Mouse (Mus musculus): ENCODE results near the gene Fgfr2.

The Fgfr2 gene

GRCm38 (mm10) chr7:130220627-130221026 lies 2902.5 kb downstream of the Fgfr2 start:
- DNase-seq (ENCODE audit: low read depth, low spot score), result no peak

DNA sequence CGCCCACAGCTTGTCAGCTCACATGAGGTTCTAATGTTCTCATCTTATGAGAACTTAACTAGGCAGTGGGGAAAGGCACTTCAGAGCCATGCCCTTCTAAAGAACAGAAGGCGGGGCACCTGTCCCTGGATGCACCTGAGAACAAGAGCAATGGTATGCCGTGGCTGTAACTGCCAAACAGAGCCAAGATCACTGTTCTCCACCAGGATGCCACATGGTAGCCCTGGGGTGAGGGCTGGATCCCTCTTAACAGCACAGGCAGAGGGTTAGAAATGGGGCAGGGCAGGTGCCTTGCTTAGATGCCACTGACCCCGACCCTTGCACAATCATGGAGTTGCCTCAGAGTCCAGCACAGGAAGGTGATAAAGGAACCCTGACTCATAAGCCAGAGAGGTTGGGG lies 2903.3 kb downstream of the Fgfr2 start:
- DNase-seq (ENCODE audit: low read depth, low spot score), result no peak

DNA sequence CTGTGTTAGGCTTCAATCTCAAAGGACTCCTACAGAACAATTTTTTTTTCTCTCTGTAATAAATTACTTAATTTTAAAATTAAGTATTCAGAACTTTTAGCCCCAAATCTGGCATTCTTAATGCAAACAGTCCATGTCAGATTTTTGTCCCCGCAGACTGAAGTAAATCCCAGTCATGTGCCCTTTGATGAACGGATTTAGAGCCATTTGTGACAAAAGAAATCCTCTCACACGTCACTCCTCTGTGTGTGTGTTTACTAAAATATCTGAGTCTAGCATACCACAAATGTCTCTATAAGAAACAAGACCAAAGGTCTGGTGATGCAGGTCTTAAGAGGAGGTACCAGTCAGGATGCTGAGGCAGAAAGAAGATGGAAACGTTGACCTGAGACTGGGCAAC lies 2906.9 kb downstream of the Fgfr2 start:
- DNase-seq (ENCODE audit: low read depth, low spot score), result no peak

- peak; percentile 60 for DNase-seq (ENCODE audit: low read depth, low spot score)
These were observed 2907.6 kb downstream of the Fgfr2 start for GRCm38 (mm10) chr7:130215348-130216252.

DNA sequence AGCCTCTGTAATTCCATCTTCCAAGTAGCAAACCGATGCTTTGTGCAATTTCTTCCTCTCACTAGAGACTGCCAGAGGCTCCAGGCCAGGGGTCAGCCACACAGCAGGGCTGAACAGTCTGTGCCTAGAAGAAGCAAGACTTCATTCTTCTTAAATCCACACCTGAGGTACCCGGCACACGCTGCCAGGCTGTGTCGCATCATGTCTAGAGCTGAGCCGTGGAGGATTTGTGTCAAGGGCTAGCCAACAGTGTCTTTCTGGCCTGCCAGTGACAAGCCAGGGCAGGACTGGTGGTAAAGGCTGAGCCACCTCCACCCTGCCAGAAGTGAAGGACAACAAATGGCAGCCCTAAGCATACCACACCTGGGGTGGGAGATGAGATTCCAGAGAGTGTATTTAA lies 2910.0 kb downstream of the Fgfr2 start:
- no peak for DNase-seq (ENCODE audit: low read depth, low spot score)

GRCm38 (mm10) chr7:130211411-130211810 lies 2911.7 kb downstream of the Fgfr2 start:
- DNase-seq (ENCODE audit: low read depth, low spot score), result no peak

DNA sequence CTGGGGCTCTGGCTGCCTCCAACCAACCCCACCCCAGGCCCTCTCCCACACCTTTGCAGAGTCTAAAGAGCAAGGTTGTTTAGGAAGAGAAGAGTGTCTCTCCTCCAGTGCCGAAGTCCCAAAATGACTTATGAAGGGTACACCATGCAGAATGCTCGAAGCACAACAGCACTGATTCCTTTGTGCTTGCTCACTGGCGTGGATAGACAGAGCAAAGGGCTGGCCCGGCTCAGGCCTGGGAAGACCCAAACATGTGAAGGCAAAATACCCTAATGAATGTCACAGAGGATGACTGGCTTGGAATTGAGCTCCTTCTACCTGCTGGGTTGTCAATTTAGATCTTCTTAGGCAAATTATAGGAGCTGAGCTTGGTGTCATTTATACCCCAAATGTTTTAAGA lies 2914.5 kb downstream of the Fgfr2 start:
- DNase-seq (ENCODE audit: low read depth, low spot score), result no peak

GRCm38 (mm10) chr7:130206181-130206582 lies 2917.0 kb downstream of the Fgfr2 start:
- no peak for DNase-seq (ENCODE audit: low read depth, low spot score)

GRCm38 (mm10) chr7:130205140-130205539 lies 2918.0 kb downstream of the Fgfr2 start:
- DNase-seq (ENCODE audit: low read depth, low spot score), result no peak

GRCm38 (mm10) chr7:130201020-130201419 lies 2922.1 kb downstream of the Fgfr2 start:
- DNase-seq (ENCODE audit: low read depth, low spot score), result no peak

GRCm38 (mm10) chr7:130199951-130200350 lies 2923.2 kb downstream of the Fgfr2 start:
- DNase-seq (ENCODE audit: low read depth, low spot score), result no peak

GRCm38 (mm10) chr7:130199317-130199716 lies 2923.8 kb downstream of the Fgfr2 start:
- no peak for DNase-seq (ENCODE audit: low read depth, low spot score)

DNA sequence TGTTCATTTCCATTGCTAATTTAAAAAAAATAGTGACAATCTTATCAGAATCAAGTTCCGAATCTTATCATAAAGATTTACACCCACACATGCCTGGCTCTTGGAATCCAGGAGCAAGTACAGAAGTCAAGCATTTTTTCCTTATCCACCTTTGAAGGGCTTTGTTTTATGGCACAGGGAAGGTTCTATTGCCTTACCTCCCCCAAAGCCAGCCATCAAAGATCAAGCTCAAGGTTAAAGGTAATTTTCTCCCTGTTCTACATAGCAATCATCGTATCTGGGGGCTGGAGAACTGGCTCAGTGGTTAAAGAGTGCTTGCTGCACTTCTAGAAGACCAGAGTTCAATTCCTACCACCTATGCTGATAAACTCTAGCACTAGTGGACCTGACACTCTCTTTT lies 2928.1 kb downstream of the Fgfr2 start:
- DNase-seq (ENCODE audit: low read depth, low spot score), result no peak

GRCm38 (mm10) chr7:130190329-130190975 lies 2932.7 kb downstream of the Fgfr2 start:
- DNase-seq (ENCODE audit: low read depth, low spot score), result no peak

GRCm38 (mm10) chr7:130189901-130190300 lies 2933.2 kb downstream of the Fgfr2 start:
- DNase-seq (ENCODE audit: low read depth, low spot score), result no peak

DNA sequence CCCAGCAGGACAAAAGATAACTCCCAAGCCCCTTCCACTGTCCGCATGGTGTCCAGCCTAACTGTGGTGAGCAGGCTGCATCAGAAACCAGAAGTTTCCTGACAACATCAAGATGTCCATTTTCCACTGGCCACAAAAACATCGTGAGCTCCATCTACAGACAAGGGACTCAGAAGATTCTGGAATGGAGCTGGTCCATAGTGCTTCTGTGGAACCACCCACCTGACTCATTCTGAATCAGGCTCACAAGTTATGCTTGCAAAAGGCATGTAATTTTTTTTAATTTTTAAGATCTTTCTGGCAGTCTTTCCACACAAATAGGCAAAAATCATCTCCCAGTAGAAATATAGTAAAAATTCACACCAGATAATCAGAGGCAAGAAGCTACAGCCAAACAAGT lies 2935.0 kb downstream of the Fgfr2 start:
- no peak for DNase-seq (ENCODE audit: low read depth, low spot score)

- no peak for DNase-seq (ENCODE audit: low read depth, low spot score)
These were observed 2938.3 kb downstream of the Fgfr2 start for GRCm38 (mm10) chr7:130184864-130185263.

DNA sequence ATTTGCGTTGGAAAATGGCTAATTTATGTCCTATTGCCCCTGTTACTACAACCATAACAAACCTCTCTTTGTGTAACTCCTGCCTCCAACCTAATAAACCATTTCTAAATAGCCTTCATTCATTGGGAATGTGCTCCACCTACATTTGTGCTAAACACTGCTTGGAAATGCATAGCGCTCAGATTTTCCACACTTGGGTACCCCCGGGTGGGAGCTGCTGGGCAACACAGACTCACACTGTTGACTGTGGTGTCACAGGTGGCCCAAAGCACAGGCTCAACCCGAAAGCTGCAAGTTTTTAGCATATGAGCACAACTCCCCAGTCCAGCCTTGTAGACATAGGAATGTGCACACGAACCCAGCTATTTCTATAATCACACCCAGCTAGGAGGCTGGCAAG lies 2939.2 kb downstream of the Fgfr2 start:
- no peak for DNase-seq (ENCODE audit: low read depth, low spot score)

DNA sequence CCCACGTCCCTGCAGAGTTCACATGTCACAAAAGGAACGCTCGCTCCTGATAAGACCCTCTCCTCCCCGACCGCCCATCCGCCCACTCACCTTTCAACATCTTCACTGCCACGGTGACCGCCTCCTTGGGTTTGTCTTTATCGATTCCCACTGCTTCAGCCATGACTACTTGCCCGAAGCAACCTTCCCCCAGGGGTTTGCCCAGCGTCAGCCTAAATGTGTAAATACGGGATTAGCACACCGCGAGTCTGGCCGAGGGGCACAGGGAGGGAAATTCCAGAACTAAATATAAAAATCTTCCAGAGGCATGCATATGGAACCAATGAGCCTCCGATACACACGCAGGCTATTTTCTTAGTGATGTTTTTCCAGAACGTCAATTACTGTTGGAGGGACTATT lies 2940.6 kb downstream of the Fgfr2 start:
- DNase-seq (ENCODE audit: low read depth, low spot score), result no peak

- DNase-seq (ENCODE audit: low read depth, low spot score), result no peak
These were observed 2944.2 kb downstream of the Fgfr2 start for GRCm38 (mm10) chr7:130178991-130179390.

- no peak for DNase-seq (ENCODE audit: low read depth, low spot score)
These were observed 2946.1 kb downstream of the Fgfr2 start for GRCm38 (mm10) chr7:130177009-130177408.

GRCm38 (mm10) chr7:130174525-130174924 lies 2948.6 kb downstream of the Fgfr2 start:
- DNase-seq (ENCODE audit: low read depth, low spot score), result no peak

GRCm38 (mm10) chr7:130173914-130174313 lies 2949.2 kb downstream of the Fgfr2 start:
- DNase-seq (ENCODE audit: low read depth, low spot score), result no peak
